7 mouse cellular contexts compared by ENCODE assay signal in the genomic region with DNA sequence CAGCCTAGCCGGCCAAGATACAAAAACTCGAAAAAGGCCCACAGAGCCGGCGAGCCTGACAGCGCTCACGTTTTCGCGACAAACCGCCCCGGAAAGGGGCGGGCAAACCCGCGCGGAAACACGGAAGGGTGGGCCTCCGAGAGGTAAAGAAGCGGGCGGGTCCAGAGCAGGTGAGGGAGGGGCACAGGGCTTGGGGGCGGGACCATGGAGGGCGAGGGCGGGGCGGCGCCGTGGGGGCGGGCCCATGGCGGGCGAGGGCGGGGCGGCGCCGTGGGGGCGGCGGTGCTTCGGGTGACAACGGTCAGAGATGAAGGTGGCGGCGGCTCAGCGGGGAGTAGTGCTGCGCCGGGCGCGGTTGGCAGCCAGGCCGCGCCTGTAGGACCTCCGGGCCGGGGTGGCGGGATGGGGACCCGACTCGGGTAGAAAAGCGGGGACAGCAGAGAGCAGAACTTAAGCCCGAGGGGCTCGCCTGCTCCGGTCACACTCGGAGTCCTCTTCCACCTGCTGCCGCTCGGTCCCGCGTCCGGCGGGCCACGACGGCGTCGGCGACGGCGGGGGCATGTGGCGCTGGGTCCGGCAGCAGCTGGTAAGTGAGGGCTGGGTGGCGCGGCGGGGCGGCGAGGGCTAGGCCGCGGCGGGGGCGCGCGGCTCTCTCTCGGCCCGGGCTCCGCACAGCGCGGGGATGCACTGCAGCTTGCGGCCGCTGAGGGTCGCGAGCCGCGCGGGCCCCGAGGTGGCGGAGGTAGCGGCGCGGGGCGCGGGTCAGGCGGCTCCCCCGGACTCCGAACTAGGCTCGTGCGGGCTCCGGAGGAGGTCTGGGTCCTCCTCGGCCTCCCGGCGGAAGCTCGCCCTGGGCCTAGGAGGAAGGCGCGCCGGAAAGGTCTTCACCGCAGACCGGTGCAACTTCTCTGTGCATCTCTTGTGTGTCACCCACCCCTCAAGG. TPM values are rescaled to one million over a fixed set of nuclear protein-coding genes. Genes with fewer than 3 reads are reported as not detected.
A peak's percentile ranks its signal among the peaks of the same experiment; 100 is the strongest.
DNase-seq lines count a peak whose midpoint lies in the region; ATAC-seq and TF ChIP-seq lines count a peak whose summit lies in the region.

TSS of gene Atp11b (plus strand) at position 282 of the 943 bp plus-strand sequence.

- no peaks in the 10 kb centered on the region for H3K27me3 ChIP-seq in intestine, embryonic 15.5 days (replicated peaks)
- no peaks in the 10 kb centered on the region for H3K27me3 ChIP-seq in midbrain, embryonic 12.5 days
- H3K27me3 ChIP-seq in small intestine, adult 2 months (ENCODE audit: control insufficient read depth, insufficient read depth, low read length) = no peaks in the 10 kb centered on the region

- TF ChIP-seq CTCF in small intestine, adult 2 months (IDR thresholded peaks at IDR 0.05; ENCODE audit: extremely low read depth, insufficient read length, insufficient replicate concordance, low read depth, low read length) = 0 out of 2 replicates have a peak, but pooled peaks have one; percentile 10

- 1% methylated on average over 108 of the region's 114 CpGs for WGBS in intestine, embryonic 15.5 days
- WGBS in midbrain, embryonic 12.5 days = under 1% methylated on average over 80 of the region's 114 CpGs
- WGBS in small intestine, adult 2 months = under 1% methylated on average over 114 of the region's 114 CpGs

- intact Hi-C loops in gastrocnemius, postnatal 36 days (cut with DNase I) = loop anchor here (5.0 kb wide), 2 partner anchors 178 to 308 kb away; no protein-coding TSS in a partner anchor
- intact Hi-C loops in left cerebral cortex, postnatal 4 days (cut with DNase I) = no loop called here

- TF ChIP-seq POLR2A in small intestine, adult 2 months (IDR thresholded peaks at IDR 0.05; ENCODE audit: low read depth, low read length) = peak; percentile 97

- H3K4me3 ChIP-seq in intestine, embryonic 15.5 days (replicated peaks) = peak within 1 kb of the TSS; percentile 90
- H3K4me3 ChIP-seq in midbrain, embryonic 12.5 days = peak within 1 kb of the TSS; percentile 87
- H3K4me3 ChIP-seq in small intestine, adult 2 months (ENCODE audit: low read depth, low read length) = peak within 1 kb of the TSS; percentile 98

- no peaks in the 10 kb centered on the region for H3K36me3 ChIP-seq in intestine, embryonic 15.5 days
- H3K36me3 ChIP-seq in midbrain, embryonic 12.5 days = no peaks in the 10 kb centered on the region
- H3K36me3 ChIP-seq in small intestine, adult 2 months (ENCODE audit: control insufficient read depth, insufficient read depth, low read length) = 0 out of 2 replicates have a peak, but pooled peaks cover 3% of the 10 kb centered on the region

- H3K4me2 ChIP-seq in intestine, embryonic 15.5 days (replicated peaks) = peak within 1 kb of the TSS; percentile 56
- H3K4me2 ChIP-seq in midbrain, embryonic 12.5 days (replicated peaks) = peak within 1 kb of the TSS; percentile 62

- H3K9ac ChIP-seq in intestine, embryonic 15.5 days = peak within 1 kb of the TSS; percentile 89
- H3K9ac ChIP-seq in midbrain, embryonic 12.5 days (replicated peaks) = peak within 1 kb of the TSS; percentile 88

- no peaks in the 10 kb centered on the region for H3K4me1 ChIP-seq in intestine, embryonic 15.5 days (replicated peaks)
- peaks cover 9% of the 10 kb centered on the region for H3K4me1 ChIP-seq in midbrain, embryonic 12.5 days
- peaks cover 3% of the 10 kb centered on the region; the same call in 1 of the 2 replicates for H3K4me1 ChIP-seq in small intestine, adult 2 months (ENCODE audit: control insufficient read depth, insufficient read depth, insufficient read length, low read length)

- no peaks in the 10 kb centered on the region for H3K9me3 ChIP-seq in intestine, embryonic 15.5 days
- no peaks in the 10 kb centered on the region for H3K9me3 ChIP-seq in midbrain, embryonic 12.5 days

- ATAC-seq in intestine, embryonic 15.5 days = peak; percentile 97
- ATAC-seq in midbrain, embryonic 12.5 days (ENCODE audit: low FRiP score, low read depth) = peak; percentile 95

- H3K27ac ChIP-seq in intestine, embryonic 15.5 days = peak within 1 kb of the TSS; percentile 95
- peak within 1 kb of the TSS; percentile 91 for H3K27ac ChIP-seq in midbrain, embryonic 12.5 days (replicated peaks)
- peak within 1 kb of the TSS; percentile 89 for H3K27ac ChIP-seq in small intestine, adult 2 months (ENCODE audit: insufficient read depth, low read depth, low read length)

- peak; percentile 90 for DNase-seq in adrenal gland, adult 2 months
- peak; percentile 91 for DNase-seq in embryo, embryonic 11 days
- peak; percentile 64 to 69 for DNase-seq in gastrocnemius, postnatal 36 days
- DNase-seq in left cerebral cortex, postnatal 4 days = peak; percentile 79

RNA-seq across cellular contexts. Expression of gene Atp11b, which starts in this region (rescaled TPM):
- 10 to 100 TPM; 36.9 to 39.5 TPM for total RNA-seq in adrenal gland, adult 2 months (2021)
- 3.9 and 4.6 TPM in 2 replicates for polyA plus RNA-seq in adrenal gland, adult 2 months (2012; rRNA removed)
- 10 to 100 TPM; 16.4 to 17.1 TPM for total RNA-seq in gastrocnemius, postnatal 36 days (2021)
- polyA plus RNA-seq in intestine, embryonic 15.5 days (2015; fragmentation: Nextera tagmentation; extraction: Ambion mirVana) = 43.2 and 44.4 TPM in 2 replicates
- total RNA-seq in left cerebral cortex, postnatal 4 days (2021) = 100 to 1,000 TPM; 119 to 130 TPM
- 32.3 and 35.6 TPM in 2 replicates for polyA plus RNA-seq in midbrain, embryonic 12.5 days (2016; fragmentation: Nextera tagmentation; extraction: Ambion mirVana)
- 8.7 and 25.9 TPM in 2 replicates for polyA plus RNA-seq in small intestine, adult 2 months (2012; rRNA removed)

Comparison
In these comparisons a context has a peak if more than half of its experiments do, and no peak if none do; other contexts are left out.
1. Peak in every context shown above with its lines: DNase-seq, ATAC-seq, H3K4me3 ChIP-seq and H3K27ac ChIP-seq.